Mouse (Mus musculus) heart, embryonic 15.5 days (tissue): ENCODE data around the gene Gm3893. TPM values are rescaled to one million over a fixed set of nuclear protein-coding genes. Genes with fewer than 3 reads are reported as not detected.
"Not testable (repeated sequence)": the region's sequence is repeated elsewhere in the genome, so short reads cannot be mapped to it uniquely, and the experiment has no call there.

Experiments
- ATAC-seq: fragments of 200-750 bp; cut with Nextera tagmentation; replicated peaks from 2 replicates; pipeline ENCODE4 v1.8.0; 2017; ENCODE audit warnings: low read depth, moderate TSS enrichment; ENCODE audit not compliant: insufficient number of reproducible peaks, insufficient read depth, low FRiP score
- H3K27ac ChIP-seq: fragments of 300-500 bp; sonication (generic); 2 replicates; pipeline ENCODE4 v1.5.1; 2015; ENCODE audit warnings: mild to moderate bottlenecking, inconsistent platforms
- H3K27me3 ChIP-seq: fragments of 300-500 bp; sonication (generic); 2 replicates; pipeline ENCODE4 v1.6.1; 2015; ENCODE audit warnings: inconsistent platforms
- H3K36me3 ChIP-seq: fragments of 300-500 bp; sonication (generic); 2 replicates; pipeline ENCODE4 v1.6.1; 2015; ENCODE audit warnings: mild to moderate bottlenecking, inconsistent platforms
- H3K4me1 ChIP-seq: fragments of 300-500 bp; sonication (generic); replicated peaks from 2 replicates; pipeline ENCODE4 v1.6.1; 2015; ENCODE audit warnings: inconsistent platforms
- H3K4me2 ChIP-seq: fragments of 300-500 bp; sonication (generic); 2 replicates; pipeline ENCODE4 v1.6.1; 2015; ENCODE audit warnings: inconsistent platforms, mild to moderate bottlenecking, moderate library complexity
- H3K4me3 ChIP-seq: fragments of 300-500 bp; sonication (generic); 2 replicates; pipeline ENCODE4 v1.5.1; 2015; ENCODE audit warnings: mild to moderate bottlenecking, inconsistent platforms
- H3K9ac ChIP-seq: fragments of 300-500 bp; sonication (generic); 2 replicates; pipeline ENCODE4 v1.6.1; 2015; ENCODE audit warnings: mild to moderate bottlenecking, inconsistent platforms
- H3K9me3 ChIP-seq: fragments of 300-500 bp; sonication (generic); replicated peaks from 2 replicates; pipeline ENCODE4 v1.6.1; 2016; ENCODE audit warnings: inconsistent platforms
- WGBS: fragments of 180-500 bp; shearing (Covaris S2); methylation state at CpG from one replicate; pipeline ENCODE4 v1.1.7; 2015; ENCODE audit warnings: mixed read lengths; 5-methylcytosine and 5-hydroxymethylcytosine counted together
- polyA plus RNA-seq: library from polyadenylated mRNA; unstranded; fragments of >200 nt; fragmentation: Nextera tagmentation; extraction: Ambion mirVana; gene quantifications from 2 replicates; pipeline ENCODE4 v1.2.1, GENCODE M21; 2015

Gm3893 gene
- not detected in 2 replicates for polyA plus RNA-seq

- H3K36me3 ChIP-seq, H3K27ac ChIP-seq, H3K4me2 ChIP-seq, H3K4me1 ChIP-seq, H3K27me3 ChIP-seq, H3K9ac ChIP-seq, H3K4me3 ChIP-seq, ATAC-seq, H3K9me3 ChIP-seq: not testable (repeated sequence)
- no CpG with 5 or more reads among the region's 2 CpGs for WGBS
Observed at GRCm38 (mm10) chr4:42090907-42091306, at the start of gene Gm3893. Gm3893 (plus strand) TSS chr4:42091207.

GRCm38 (mm10) chr4:42114517-42114916, 23.5 kb downstream of the Gm3893 start, which contains the start of gene Gm13304:
Gm13304 (plus strand) TSS chr4:42114817.
- no CpG with 5 or more reads among the region's 5 CpGs for WGBS
- not testable (repeated sequence) for H3K36me3 ChIP-seq, H3K9me3 ChIP-seq, H3K27ac ChIP-seq, H3K4me3 ChIP-seq, ATAC-seq, H3K4me1 ChIP-seq, H3K9ac ChIP-seq, H3K4me2 ChIP-seq, H3K27me3 ChIP-seq

Other genes starting within 250 kb of the Gm3893 start
- gene Gm21541, start 187.6 kb upstream of the Gm3893 start, polyA plus RNA-seq = 11.5 and 20.4 TPM in 2 replicates
- 1.9 and 2.5 TPM in 2 replicates for gene Gm20878, start 149.6 kb upstream of the Gm3893 start, polyA plus RNA-seq
- gene Fam205a4, start 125.1 kb upstream of the Gm3893 start, polyA plus RNA-seq = 0.11 TPM in 1 of 2 replicates, not detected in the other
- gene Gm21093, start 56.5 kb upstream of the Gm3893 start, polyA plus RNA-seq = not detected in 2 replicates
- gene Gm13304, start 23.6 kb downstream of the Gm3893 start, polyA plus RNA-seq = 6.0 TPM in 1 of 2 replicates, not detected in the other
- gene Gm13306, start 62.2 kb downstream of the Gm3893 start, polyA plus RNA-seq = 1.3 TPM in 1 of 2 replicates, not detected in the other
- 0.59 and 0.90 TPM in 2 replicates for gene Gm13305, start 77.4 kb downstream of the Gm3893 start, polyA plus RNA-seq
- not detected in 2 replicates for gene Gm10600, start 149.4 kb downstream of the Gm3893 start, polyA plus RNA-seq
- gene Ccl21b, start 164.6 kb downstream of the Gm3893 start, polyA plus RNA-seq = 1.1 TPM in 1 of 2 replicates, not detected in the other
- not detected in 2 replicates for gene Gm21953, start 203.1 kb downstream of the Gm3893 start, polyA plus RNA-seq
- gene Fam205a3, start 227.1 kb downstream of the Gm3893 start, polyA plus RNA-seq = 0.08 TPM in 1 of 2 replicates, not detected in the other